Mouse (Mus musculus) liver, embryonic 13.5 days (tissue): ENCODE data around the gene Taf8. TPM values are rescaled to one million over a fixed set of nuclear protein-coding genes. Genes with fewer than 3 reads are reported as not detected.

ENCODE experiments used
- ATAC-seq: fragments of 200-750 bp; cut with Nextera tagmentation; 2 replicates; pipeline ENCODE4 v1.8.0; 2017; ENCODE audit warnings: low read depth, mild to moderate bottlenecking, moderate number of reproducible peaks, moderate library complexity
- DNase-seq: peaks from one replicate; pipeline ENCODE4 v3.0.0; 2022
- H3K27ac ChIP-seq: fragments of 300-500 bp; sonication (generic); 2 replicates; pipeline ENCODE4 v1.5.1; 2015; ENCODE audit warnings: moderate library complexity, mild to moderate bottlenecking, inconsistent platforms
- H3K27me3 ChIP-seq: fragments of 300-500 bp; sonication (generic); 2 replicates; pipeline ENCODE4 v1.6.1; 2015; ENCODE audit warnings: mild to moderate bottlenecking, inconsistent platforms
- H3K36me3 ChIP-seq: fragments of 300-500 bp; sonication (generic); 2 replicates; pipeline ENCODE4 v1.6.1; 2015; ENCODE audit warnings: mild to moderate bottlenecking, inconsistent platforms
- H3K4me1 ChIP-seq: fragments of 300-500 bp; sonication (generic); replicated peaks from 2 replicates; pipeline ENCODE4 v1.6.1; 2015; ENCODE audit warnings: inconsistent platforms
- H3K4me2 ChIP-seq: fragments of 300-500 bp; sonication (generic); 2 replicates; pipeline ENCODE4 v1.6.1; 2015; ENCODE audit warnings: inconsistent platforms, mild to moderate bottlenecking, moderate library complexity
- H3K4me3 ChIP-seq: fragments of 300-500 bp; sonication (generic); replicated peaks from 2 replicates; pipeline ENCODE4 v1.5.1; 2015; ENCODE audit warnings: mild to moderate bottlenecking, inconsistent platforms
- H3K9ac ChIP-seq: fragments of 300-500 bp; sonication (generic); 2 replicates; pipeline ENCODE4 v1.6.1; 2015; ENCODE audit warnings: mild to moderate bottlenecking, inconsistent platforms
- H3K9me3 ChIP-seq: fragments of 300-500 bp; sonication (generic); replicated peaks from 2 replicates; pipeline ENCODE4 v1.6.1; 2016; ENCODE audit warnings: inconsistent platforms
- WGBS: fragments of 180-500 bp; shearing (Covaris S2); methylation state at CpG from one replicate; pipeline ENCODE4 v1.1.7; 2015; ENCODE audit not compliant: insufficient replicate concordance; 5-methylcytosine and 5-hydroxymethylcytosine counted together
- polyA plus RNA-seq: library from polyadenylated mRNA; unstranded; fragments of >200 nt; fragmentation: Nextera tagmentation; extraction: Ambion mirVana; gene quantifications from 2 replicates; pipeline ENCODE4 v1.2.1, GENCODE M21; 2015

Taf8 gene
- polyA plus RNA-seq, 1 experiment from 2014 or later, result 14.4 TPM

- Histone ChIP-seq H3K4me2 (0 out of 2 replicates have a peak overlapping the region, but pooled peaks have one; percentile 44), H3K36me3 (no peaks in the 10 kb centered on the region), H3K4me1 (peaks cover 90% of the 10 kb centered on the region), H3K9me3 (no peaks in the 10 kb centered on the region), H3K27ac (peak overlapping the region; percentile 99), H3K4me3 (no peak overlapping the region), H3K27me3 (no peaks in the 10 kb centered on the region), H3K9ac (peak overlapping the region; percentile 53)
- DNase-seq (no peak), ATAC-seq (no peak)
- 64% methylated on average over 10 of the region's 10 CpGs for WGBS
Observed at GRCm38 (mm10) chr17:47531387-47531818, 29.3 kb upstream of the Taf8 start.

GRCm38 (mm10) chr17:47529595-47529994 lies 27.5 kb upstream of the Taf8 start:
- Histone ChIP-seq H3K9me3 (no peaks in the 10 kb centered on the region), H3K4me2 (no peak overlapping the region), H3K36me3 (no peaks in the 10 kb centered on the region), H3K4me3 (no peak overlapping the region), H3K27ac (0 out of 2 replicates have a peak overlapping the region, but pooled peaks have one; percentile 16), H3K27me3 (no peaks in the 10 kb centered on the region), H3K4me1 (peaks cover 84% of the 10 kb centered on the region), H3K9ac (no peak overlapping the region)
- WGBS, result 78% methylated on average over 11 of the region's 11 CpGs
- ATAC-seq (no peak), DNase-seq (no peak)

GRCm38 (mm10) chr17:47528919-47529318 lies 26.8 kb upstream of the Taf8 start:
- Histone ChIP-seq H3K4me2 (no peak overlapping the region), H3K27me3 (no peaks in the 10 kb centered on the region), H3K9ac (no peak overlapping the region), H3K9me3 (no peaks in the 10 kb centered on the region), H3K4me1 (peaks cover 84% of the 10 kb centered on the region), H3K4me3 (no peak overlapping the region), H3K27ac (peak overlapping the region; percentile 86), H3K36me3 (no peaks in the 10 kb centered on the region)
- DNase-seq, result no peak
- no peak for ATAC-seq
- 82% methylated on average over 8 of the region's 8 CpGs for WGBS

- H3K36me3 ChIP-seq, result no peaks in the 10 kb centered on the region
- no peaks in the 10 kb centered on the region for H3K27me3 ChIP-seq
- peak overlapping the region; percentile 23 for H3K4me2 ChIP-seq
- H3K4me3 ChIP-seq, result no peak overlapping the region
- no peak for ATAC-seq
- peak overlapping the region; percentile 71 for H3K9ac ChIP-seq
- peaks cover 84% of the 10 kb centered on the region for H3K4me1 ChIP-seq
- no peaks in the 10 kb centered on the region for H3K9me3 ChIP-seq
- WGBS, result 41% methylated on average over 10 of the region's 10 CpGs
- DNase-seq, result no peak
- H3K27ac ChIP-seq, result peak overlapping the region; percentile 86
Observed at GRCm38 (mm10) chr17:47527581-47528300, 25.6 kb upstream of the Taf8 start.

DNA sequence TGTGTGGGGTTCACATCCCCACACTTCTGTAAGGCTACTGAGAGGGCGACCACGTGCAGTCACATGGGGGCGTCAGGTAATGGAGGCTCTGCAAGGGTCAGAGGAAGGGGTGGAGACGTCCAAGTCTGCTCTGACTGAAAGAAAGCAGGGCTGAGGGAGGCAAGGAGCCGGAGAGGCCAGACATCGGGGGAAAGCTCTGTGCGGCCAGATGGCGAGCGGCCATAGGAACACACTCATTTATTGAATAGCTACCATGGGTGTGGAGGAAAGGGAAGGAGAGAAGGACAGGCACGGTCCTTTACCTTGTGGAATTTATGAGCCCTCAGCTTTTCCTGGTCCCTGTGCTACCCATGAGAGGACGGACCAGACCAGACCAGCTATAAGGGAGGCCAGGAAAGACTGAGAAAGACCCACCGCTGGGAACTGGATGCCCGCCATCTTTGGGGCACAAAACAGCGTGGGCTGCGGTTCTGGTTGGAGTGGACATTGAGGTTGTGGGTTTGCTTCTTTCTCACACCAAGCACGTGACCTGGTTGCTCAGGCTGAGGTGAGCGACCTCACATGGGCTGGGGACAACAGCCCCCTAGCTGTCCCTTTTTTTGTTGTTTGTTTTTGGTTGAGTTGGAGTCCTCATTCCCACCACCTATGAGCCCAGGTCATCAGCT lies 24.9 kb upstream of the Taf8 start:
- peaks cover 84% of the 10 kb centered on the region for H3K4me1 ChIP-seq
- ATAC-seq, result no peak

DNA sequence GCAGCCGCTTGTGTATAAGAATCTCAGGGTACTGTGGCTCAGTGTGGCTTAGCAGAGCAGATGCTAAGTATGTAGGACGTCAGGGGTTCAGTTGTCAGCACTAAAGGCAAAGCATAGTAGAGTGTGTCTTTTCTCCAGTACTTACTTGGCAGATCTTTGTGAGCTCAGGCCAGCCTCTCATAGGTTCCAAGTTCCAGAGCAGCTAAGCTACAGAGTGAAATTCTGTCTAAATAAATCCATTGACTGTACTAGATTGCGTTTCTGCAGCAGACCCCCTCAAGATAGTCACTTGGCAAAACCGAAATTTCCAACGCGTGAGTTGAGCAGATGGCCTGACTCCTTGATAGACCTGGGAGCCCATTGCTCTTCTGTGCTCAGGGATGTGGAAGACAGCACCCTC lies 22.9 kb upstream of the Taf8 start:
- ATAC-seq (no peak), DNase-seq (no peak)
- H3K9me3 ChIP-seq, result no peaks in the 10 kb centered on the region
- H3K9ac ChIP-seq, result peak overlapping the region; percentile 87
- H3K4me3 ChIP-seq, result no peak overlapping the region
- H3K27ac ChIP-seq, result peak overlapping the region; percentile 100
- no peak overlapping the region for H3K4me2 ChIP-seq
- H3K27me3 ChIP-seq, result no peaks in the 10 kb centered on the region
- peaks cover 85% of the 10 kb centered on the region for H3K4me1 ChIP-seq
- WGBS, result 84% methylated on average over 6 of the region's 6 CpGs
- H3K36me3 ChIP-seq, result no peaks in the 10 kb centered on the region

More for the DNA sequence above, 24.9 kb upstream of the Taf8 start:
- H3K27me3 ChIP-seq, result no peaks in the 10 kb centered on the region
- no peaks in the 10 kb centered on the region for H3K9me3 ChIP-seq
- no peak for DNase-seq
- H3K9ac ChIP-seq, result peak overlapping the region; percentile 71
- H3K4me2 ChIP-seq, result peak overlapping the region; percentile 23; the same call in 1 of the 2 replicates
- peak overlapping the region; percentile 86 for H3K27ac ChIP-seq
- no peak overlapping the region for H3K4me3 ChIP-seq
- H3K36me3 ChIP-seq, result no peaks in the 10 kb centered on the region
- 72% methylated on average over 17 of the region's 17 CpGs for WGBS

DNA sequence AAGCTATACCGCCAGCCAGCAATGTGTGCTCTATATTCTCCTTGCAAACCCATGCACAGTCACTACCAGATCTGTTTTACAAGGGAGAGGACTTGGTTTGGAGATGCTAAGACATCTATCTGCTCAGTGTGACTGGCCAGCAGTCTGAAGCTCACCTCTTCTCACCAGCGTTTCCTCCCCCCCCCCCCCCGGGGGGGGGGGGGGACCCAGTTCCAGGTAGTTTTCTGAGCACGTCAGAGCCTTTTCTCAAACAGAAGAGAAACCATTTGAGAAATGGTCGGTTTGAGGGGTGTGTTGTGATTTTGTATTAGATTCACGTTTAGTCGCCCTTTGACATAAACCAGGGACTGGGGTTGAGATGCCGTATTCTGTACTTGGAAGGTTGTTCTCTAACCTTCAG lies 22.0 kb upstream of the Taf8 start:
- 61% methylated on average over 8 of the region's 8 CpGs for WGBS
- Histone ChIP-seq H3K4me2 (peak overlapping the region; percentile 91), H3K27me3 (no peaks in the 10 kb centered on the region), H3K4me3 (no peak overlapping the region), H3K4me1 (peaks cover 93% of the 10 kb centered on the region), H3K27ac (peak overlapping the region; percentile 100), H3K9me3 (no peaks in the 10 kb centered on the region), H3K36me3 (no peaks in the 10 kb centered on the region), H3K9ac (peak overlapping the region; percentile 87)
- ATAC-seq (no peak), DNase-seq (no peak)

- Histone ChIP-seq H3K4me1 (peaks cover 93% of the 10 kb centered on the region), H3K9ac (peak overlapping the region; percentile 87), H3K4me2 (peak overlapping the region; percentile 91), H3K4me3 (peak overlapping the region; percentile 34), H3K36me3 (no peaks in the 10 kb centered on the region), H3K27ac (peak overlapping the region; percentile 100), H3K9me3 (no peaks in the 10 kb centered on the region), H3K27me3 (no peaks in the 10 kb centered on the region)
- DNase-seq (peak; percentile 74), ATAC-seq (peak; percentile 73)
- WGBS, result 18% methylated on average over 18 of the region's 18 CpGs
Observed at GRCm38 (mm10) chr17:47523211-47523682, 21.2 kb upstream of the Taf8 start.

DNA sequence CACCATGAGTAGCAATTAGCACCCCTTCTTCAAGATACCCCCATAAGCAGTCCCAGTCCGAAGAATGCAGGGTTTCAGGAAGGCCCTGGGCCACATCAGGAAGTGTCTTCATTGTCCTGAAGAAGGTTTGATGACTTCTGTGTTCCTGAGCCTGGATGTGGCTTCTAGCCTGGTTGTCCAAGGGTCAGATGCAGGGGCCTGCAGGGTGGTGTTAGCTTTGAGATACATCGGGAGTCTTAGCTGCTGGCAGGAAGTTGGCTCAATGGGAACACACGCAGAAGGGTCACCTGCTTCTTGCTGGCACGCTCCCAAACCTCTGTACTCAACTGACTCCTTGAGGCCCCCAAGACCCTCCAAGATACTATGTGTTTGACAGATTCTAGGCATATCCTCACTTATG lies 20.4 kb upstream of the Taf8 start:
- no peak for ATAC-seq
- WGBS, result 41% methylated on average over 4 of the region's 4 CpGs
- no peaks in the 10 kb centered on the region for H3K36me3 ChIP-seq
- DNase-seq, result no peak
- H3K27me3 ChIP-seq, result no peaks in the 10 kb centered on the region
- H3K9ac ChIP-seq, result peak overlapping the region; percentile 87
- peak overlapping the region; percentile 100 for H3K27ac ChIP-seq
- H3K4me1 ChIP-seq, result peaks cover 93% of the 10 kb centered on the region
- peak overlapping the region; percentile 55; the same call in 1 of the 2 replicates for H3K4me3 ChIP-seq
- H3K9me3 ChIP-seq, result no peaks in the 10 kb centered on the region
- H3K4me2 ChIP-seq, result peak overlapping the region; percentile 91

GRCm38 (mm10) chr17:47521551-47522258 lies 19.6 kb upstream of the Taf8 start:
- ATAC-seq, result peak; percentile 90
- H3K4me1 ChIP-seq, result peaks cover 90% of the 10 kb centered on the region
- 2% methylated on average over 17 of the region's 17 CpGs for WGBS
- no peaks in the 10 kb centered on the region for H3K27me3 ChIP-seq
- peak; percentile 83 for DNase-seq
- peak overlapping the region; percentile 91 for H3K4me2 ChIP-seq
- H3K9me3 ChIP-seq, result no peaks in the 10 kb centered on the region
- peak overlapping the region; percentile 100 for H3K27ac ChIP-seq
- H3K4me3 ChIP-seq, result peak overlapping the region; percentile 55
- peak overlapping the region; percentile 87 for H3K9ac ChIP-seq
- H3K36me3 ChIP-seq, result no peaks in the 10 kb centered on the region

- peaks cover 3% of the 10 kb centered on the region; the same call in 1 of the 2 replicates for H3K36me3 ChIP-seq
- no peak overlapping the region for H3K4me2 ChIP-seq
- H3K9ac ChIP-seq, result peak overlapping the region; percentile 33; the same call in 1 of the 2 replicates
- H3K4me1 ChIP-seq, result peaks cover 86% of the 10 kb centered on the region
- ATAC-seq (no peak), DNase-seq (no peak)
- peak overlapping the region; percentile 100 for H3K27ac ChIP-seq
- WGBS, result 57% methylated on average over 8 of the region's 8 CpGs
- H3K4me3 ChIP-seq, result no peak overlapping the region
- no peaks in the 10 kb centered on the region for H3K9me3 ChIP-seq
- H3K27me3 ChIP-seq, result no peaks in the 10 kb centered on the region
Observed at GRCm38 (mm10) chr17:47518205-47518604, 16.1 kb upstream of the Taf8 start.
